Mouse (Mus musculus) forebrain, embryonic 10.5 days (tissue): Measurements from ENCODE around the gene 1500009L16Rik. TPM values are rescaled to one million over a fixed set of nuclear protein-coding genes. Genes with fewer than 3 reads are reported as not detected.

ENCODE experiments used
- DNase-seq: peaks from one replicate; pipeline ENCODE4 v3.0.0-alpha.2; 2017; ENCODE audit warnings: low spot score; ENCODE audit errors: extremely low spot score
- H3K27ac ChIP-seq: fragments of 300-500 bp; sonication (generic); 2 replicates; pipeline ENCODE4 v1.5.1; 2016; ENCODE audit warnings: mild to moderate bottlenecking
- H3K27me3 ChIP-seq: fragments of 300-500 bp; sonication (generic); 2 replicates; pipeline ENCODE4 v1.6.1; 2016; ENCODE audit warnings: mild to moderate bottlenecking; ENCODE audit not compliant: poor library complexity, severe bottlenecking
- H3K36me3 ChIP-seq: fragments of 300-500 bp; sonication (generic); replicated peaks from 2 replicates; pipeline ENCODE4 v1.6.1; 2016; ENCODE audit warnings: mild to moderate bottlenecking, moderate library complexity
- H3K4me1 ChIP-seq: fragments of 300-500 bp; sonication (generic); 2 replicates; pipeline ENCODE4 v1.6.1; 2016
- H3K4me3 ChIP-seq: fragments of 300-500 bp; sonication (generic); 2 replicates; pipeline ENCODE4 v1.5.1; 2016; ENCODE audit warnings: mild to moderate bottlenecking, moderate library complexity
- H3K9me3 ChIP-seq: fragments of 300-500 bp; sonication (generic); 2 replicates; pipeline ENCODE4 v1.6.1; 2016; ENCODE audit warnings: mild to moderate bottlenecking, moderate library complexity
- WGBS: fragments of 180-500 bp; shearing (Covaris S2); methylation state at CpG from one replicate; pipeline ENCODE4 v1.1.7; 2016; 5-methylcytosine and 5-hydroxymethylcytosine counted together
- polyA plus RNA-seq: library from polyadenylated mRNA; unstranded; fragments of >200 nt; fragmentation: Nextera tagmentation; extraction: Ambion mirVana; gene quantifications from 2 replicates; pipeline ENCODE4 v1.2.1, GENCODE M21; 2016

1500009L16Rik gene
- polyA plus RNA-seq, 1 experiment from 2014 or later, result 44.0 TPM

- Histone ChIP-seq H3K36me3 (no peaks in the 10 kb centered on the region), H3K4me1 (peaks cover 14% of the 10 kb centered on the region), H3K27me3 (peaks cover 9% of the 10 kb centered on the region; the same call in 1 of the 2 replicates), H3K9me3 (peaks cover 4% of the 10 kb centered on the region; the same call in 1 of the 2 replicates), H3K4me3 (no peak overlapping the region), H3K27ac (no peak overlapping the region)
- WGBS, result 91% methylated on average over 5 of the region's 5 CpGs
- DNase-seq, result no peak
Measured at GRCm38 (mm10) chr10:83727846-83728245, 5.2 kb downstream of the 1500009L16Rik start.

GRCm38 (mm10) chr10:83728529-83728928 lies 5.9 kb downstream of the 1500009L16Rik start:
- Histone ChIP-seq H3K9me3 (peaks cover 4% of the 10 kb centered on the region; the same call in 1 of the 2 replicates), H3K4me3 (no peak overlapping the region), H3K36me3 (no peaks in the 10 kb centered on the region), H3K27ac (no peak overlapping the region), H3K27me3 (peaks cover 9% of the 10 kb centered on the region; the same call in 1 of the 2 replicates), H3K4me1 (peaks cover 8% of the 10 kb centered on the region)
- DNase-seq, result no peak
- 82% methylated on average over 6 of the region's 6 CpGs for WGBS

GRCm38 (mm10) chr10:83729076-83729475 lies 6.4 kb downstream of the 1500009L16Rik start:
- WGBS, result 81% methylated on average over 3 of the region's 3 CpGs
- no peak overlapping the region for H3K27ac ChIP-seq
- DNase-seq, result no peak

GRCm38 (mm10) chr10:83729492-83729891 lies 6.8 kb downstream of the 1500009L16Rik start:
- H3K4me1 ChIP-seq, result 0 out of 2 replicates have a peak, but pooled peaks cover 3% of the 10 kb centered on the region
- no peak overlapping the region for H3K4me3 ChIP-seq
- H3K9me3 ChIP-seq, result peaks cover 4% of the 10 kb centered on the region; the same call in 1 of the 2 replicates
- 40% methylated on average over 7 of the region's 7 CpGs for WGBS
- no peak overlapping the region for H3K27ac ChIP-seq
- no peaks in the 10 kb centered on the region for H3K36me3 ChIP-seq
- DNase-seq, result peak; percentile 76
- no peaks in the 10 kb centered on the region for H3K27me3 ChIP-seq

More at GRCm38 (mm10) chr10:83729076-83729475, 6.4 kb downstream of the 1500009L16Rik start:
- Histone ChIP-seq H3K36me3 (no peaks in the 10 kb centered on the region), H3K9me3 (peaks cover 4% of the 10 kb centered on the region; the same call in 1 of the 2 replicates), H3K4me3 (no peak overlapping the region), H3K4me1 (0 out of 2 replicates have a peak, but pooled peaks cover 3% of the 10 kb centered on the region), H3K27me3 (peaks cover 4% of the 10 kb centered on the region; the same call in 1 of the 2 replicates)

GRCm38 (mm10) chr10:83733725-83734124 lies 11.1 kb downstream of the 1500009L16Rik start:
- Histone ChIP-seq H3K27me3 (no peaks in the 10 kb centered on the region), H3K4me3 (no peak overlapping the region), H3K27ac (no peak overlapping the region), H3K4me1 (0 out of 2 replicates have a peak, but pooled peaks cover under 1% of the 10 kb centered on the region), H3K9me3 (no peaks in the 10 kb centered on the region), H3K36me3 (peaks cover 7% of the 10 kb centered on the region)
- WGBS, result 89% methylated on average over 4 of the region's 4 CpGs
- DNase-seq, result no peak

- Histone ChIP-seq H3K27me3 (no peaks in the 10 kb centered on the region), H3K27ac (no peak overlapping the region), H3K9me3 (peaks cover 23% of the 10 kb centered on the region), H3K4me3 (no peak overlapping the region), H3K36me3 (peaks cover 26% of the 10 kb centered on the region), H3K4me1 (no peaks in the 10 kb centered on the region)
- no peak for DNase-seq
- WGBS, result 83% methylated on average over 15 of the region's 15 CpGs
Measured at GRCm38 (mm10) chr10:83738996-83739655, 16.5 kb downstream of the 1500009L16Rik start.

GRCm38 (mm10) chr10:83744656-83745055 lies 22.0 kb downstream of the 1500009L16Rik start:
- Histone ChIP-seq H3K27ac (no peak overlapping the region), H3K36me3 (peaks cover 15% of the 10 kb centered on the region), H3K27me3 (no peaks in the 10 kb centered on the region), H3K4me3 (no peak overlapping the region), H3K9me3 (peaks cover 31% of the 10 kb centered on the region), H3K4me1 (no peaks in the 10 kb centered on the region)
- no peak for DNase-seq
- WGBS, result 91% methylated on average over 3 of the region's 3 CpGs

GRCm38 (mm10) chr10:83753056-83753455 lies 30.4 kb downstream of the 1500009L16Rik start:
- no peaks in the 10 kb centered on the region for H3K4me1 ChIP-seq
- DNase-seq, result no peak
- no peaks in the 10 kb centered on the region for H3K36me3 ChIP-seq
- H3K27me3 ChIP-seq, result no peaks in the 10 kb centered on the region
- H3K9me3 ChIP-seq, result no peaks in the 10 kb centered on the region
- no peak overlapping the region for H3K4me3 ChIP-seq
- no peak overlapping the region for H3K27ac ChIP-seq
- 76% methylated on average over 1 of the region's 1 CpGs for WGBS

GRCm38 (mm10) chr10:83757343-83757962 lies 34.8 kb downstream of the 1500009L16Rik start:
- WGBS, result 92% methylated on average over 17 of the region's 17 CpGs
- peaks cover 8% of the 10 kb centered on the region for H3K36me3 ChIP-seq
- H3K4me1 ChIP-seq, result 0 out of 2 replicates have a peak, but pooled peaks cover 6% of the 10 kb centered on the region
- DNase-seq, result no peak
- no peaks in the 10 kb centered on the region for H3K27me3 ChIP-seq
- H3K27ac ChIP-seq, result no peak overlapping the region
- H3K9me3 ChIP-seq, result no peaks in the 10 kb centered on the region
- H3K4me3 ChIP-seq, result no peak overlapping the region

GRCm38 (mm10) chr10:83758732-83759131 lies 36.1 kb downstream of the 1500009L16Rik start:
- no peak for DNase-seq
- no peaks in the 10 kb centered on the region; the same call in 1 of the 2 replicates for H3K9me3 ChIP-seq
- no peak overlapping the region for H3K4me3 ChIP-seq
- H3K27me3 ChIP-seq, result no peaks in the 10 kb centered on the region
- H3K4me1 ChIP-seq, result 0 out of 2 replicates have a peak, but pooled peaks cover 6% of the 10 kb centered on the region
- peaks cover 20% of the 10 kb centered on the region for H3K36me3 ChIP-seq
- WGBS, result 95% methylated on average over 13 of the region's 13 CpGs
- no peak overlapping the region for H3K27ac ChIP-seq

GRCm38 (mm10) chr10:83760535-83760934 lies 37.9 kb downstream of the 1500009L16Rik start:
- Histone ChIP-seq H3K9me3 (peaks cover 8% of the 10 kb centered on the region; the same call in 1 of the 2 replicates), H3K27me3 (no peaks in the 10 kb centered on the region), H3K4me3 (no peak overlapping the region), H3K27ac (no peak overlapping the region), H3K4me1 (0 out of 2 replicates have a peak, but pooled peaks cover 6% of the 10 kb centered on the region), H3K36me3 (peaks cover 30% of the 10 kb centered on the region)
- no peak for DNase-seq
- WGBS, result 85% methylated on average over 2 of the region's 2 CpGs

- Histone ChIP-seq H3K4me1 (0 out of 2 replicates have a peak, but pooled peaks cover 6% of the 10 kb centered on the region), H3K27ac (no peak overlapping the region), H3K36me3 (peaks cover 30% of the 10 kb centered on the region), H3K27me3 (no peaks in the 10 kb centered on the region), H3K4me3 (no peak overlapping the region), H3K9me3 (peaks cover 8% of the 10 kb centered on the region; the same call in 1 of the 2 replicates)
- 86% methylated on average over 4 of the region's 4 CpGs for WGBS
- no peak for DNase-seq
Measured at GRCm38 (mm10) chr10:83763891-83764290, 41.2 kb downstream of the 1500009L16Rik start.

- no peaks in the 10 kb centered on the region for H3K4me1 ChIP-seq
- peaks cover 27% of the 10 kb centered on the region for H3K36me3 ChIP-seq
- DNase-seq, result no peak
- H3K27me3 ChIP-seq, result no peaks in the 10 kb centered on the region
- H3K4me3 ChIP-seq, result no peak overlapping the region
- H3K27ac ChIP-seq, result no peak overlapping the region
- peaks cover 8% of the 10 kb centered on the region; the same call in 1 of the 2 replicates for H3K9me3 ChIP-seq
Measured at GRCm38 (mm10) chr10:83766882-83767281, 44.2 kb downstream of the 1500009L16Rik start.
